Mouse (Mus musculus): ENCODE results near the gene Zbtb7a. TPM values are rescaled to one million over a fixed set of nuclear protein-coding genes. Genes with fewer than 3 reads are reported as not detected.
A peak's percentile ranks its signal among the peaks of the same experiment; 100 is the strongest.

The Zbtb7a gene
- 87.5 and 94.1 TPM in 2 replicates for polyA plus RNA-seq (2015; fragmentation: Nextera tagmentation; extraction: Ambion mirVana)

DNA sequence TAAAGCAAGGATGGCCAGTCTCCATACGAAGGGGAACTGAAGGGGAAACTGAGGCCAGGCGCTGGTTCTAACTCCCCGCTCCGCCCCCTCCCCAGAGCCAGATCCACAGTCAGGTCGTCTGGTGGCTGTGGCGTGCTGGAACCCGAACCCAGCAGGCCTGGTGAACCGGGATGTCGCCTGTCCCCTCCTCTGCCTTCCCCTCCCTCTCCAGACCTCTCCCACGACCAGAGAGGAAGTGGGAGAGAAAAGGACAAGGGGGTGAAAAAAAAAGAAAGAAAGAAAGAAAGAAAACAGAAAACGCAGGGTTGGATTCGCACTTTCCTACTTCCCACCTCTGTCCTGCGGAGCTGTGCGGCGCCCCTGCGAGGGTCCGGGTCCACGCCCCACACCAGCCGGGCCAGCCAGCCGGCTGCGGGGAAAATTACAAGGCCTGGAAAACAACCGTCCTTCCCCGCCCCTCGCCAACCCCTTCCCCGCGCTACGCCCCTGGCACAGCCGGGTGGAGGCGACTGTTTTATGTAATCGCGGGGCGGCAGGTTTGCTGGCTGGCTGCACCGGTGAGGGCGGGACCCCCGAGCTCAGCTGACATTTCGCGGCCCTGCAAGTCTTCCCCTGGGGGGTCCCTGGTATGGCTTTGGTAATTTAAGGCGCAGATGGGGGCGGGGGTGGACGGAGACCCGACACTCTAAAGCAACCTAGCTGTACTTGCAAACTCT lies at the start of gene Zbtb7a:
Gene Zbtb7a (plus strand): TSS at position 255 of the 716 bp plus-strand sequence.
- Histone ChIP-seq H3K36me3 (ENCODE audit: control insufficient read depth, insufficient read depth, low read length) (no peaks in the 10 kb centered on the region), H3K27me3 (ENCODE audit: control insufficient read depth, insufficient read depth, low read length) (no peaks in the 10 kb centered on the region), H3K9me3 (ENCODE audit: control insufficient read depth, low read length) (no peaks in the 10 kb centered on the region), H3K9ac (ENCODE audit: low read length) (peak within 1 kb of the TSS; percentile 98), H3K4me2 (replicated peaks; ENCODE audit: low read depth) (peak within 1 kb of the TSS; percentile 97), H3K27ac (replicated peaks) (peak within 1 kb of the TSS; percentile 99), H3K4me1 (replicated peaks; ENCODE audit: control insufficient read depth, insufficient read depth) (peaks cover 4% of the 10 kb centered on the region), H3K4me3 (ENCODE audit: low read depth, low read length) (peak within 1 kb of the TSS; percentile 98)
- TF ChIP-seq EP300 (optimal IDR thresholded peaks at IDR 0.05) (no peak), CTCF (IDR thresholded peaks at IDR 0.05; ENCODE audit: low read depth) (no peak)
- WGBS: 3% methylated on average over 40 of the region's 41 CpGs
- no peak for ATAC-seq (ENCODE audit: low FRiP score, low TSS enrichment)
- peak; percentile 62 for DNase-seq (ENCODE audit: low spot score)

DNA sequence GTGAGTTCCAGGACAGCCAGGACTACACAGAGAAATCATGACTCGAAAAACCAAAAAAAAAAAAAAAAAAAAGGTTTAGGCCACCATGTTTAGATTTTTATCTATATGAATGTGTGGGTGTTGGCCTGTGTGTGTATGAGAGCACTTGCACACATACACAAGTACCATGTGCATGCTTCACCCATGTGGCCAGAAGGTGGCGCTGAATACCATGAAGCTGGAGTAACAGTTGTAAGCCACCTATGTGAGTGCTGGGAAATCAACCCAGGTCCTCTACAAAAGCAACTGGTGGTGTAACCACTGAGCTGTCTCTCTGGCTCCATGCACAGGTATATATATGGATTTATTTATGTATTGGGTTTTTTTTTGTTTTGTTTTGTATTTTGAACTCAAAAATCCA lies 48.0 kb upstream of the Zbtb7a start:
- no peak overlapping the region for H3K4me2 ChIP-seq (replicated peaks; ENCODE audit: low read depth)
- TF ChIP-seq CTCF (IDR thresholded peaks at IDR 0.05; ENCODE audit: low read depth): peak; percentile 58
- TF ChIP-seq EP300 (optimal IDR thresholded peaks at IDR 0.05): no peak
- no peaks in the 10 kb centered on the region for H3K27me3 ChIP-seq (ENCODE audit: control insufficient read depth, insufficient read depth, low read length)
- H3K9ac ChIP-seq (ENCODE audit: low read length): no peak overlapping the region
- ATAC-seq (ENCODE audit: low FRiP score, low TSS enrichment) (no peak), DNase-seq (ENCODE audit: low spot score) (no peak)
- H3K4me1 ChIP-seq (replicated peaks; ENCODE audit: control insufficient read depth, insufficient read depth): no peaks in the 10 kb centered on the region
- H3K9me3 ChIP-seq (ENCODE audit: control insufficient read depth, low read length): no peaks in the 10 kb centered on the region
- H3K27ac ChIP-seq (replicated peaks): no peak overlapping the region
- H3K36me3 ChIP-seq (ENCODE audit: control insufficient read depth, insufficient read depth, low read length): no peaks in the 10 kb centered on the region
- 49% methylated on average over 2 of the region's 2 CpGs for WGBS
- H3K4me3 ChIP-seq (ENCODE audit: low read depth, low read length): no peak overlapping the region

GRCm38 (mm10) chr10:81089216-81089615 lies 45.8 kb upstream of the Zbtb7a start:
- Histone ChIP-seq H3K27ac (replicated peaks) (no peak overlapping the region), H3K4me1 (replicated peaks; ENCODE audit: control insufficient read depth, insufficient read depth) (no peaks in the 10 kb centered on the region), H3K27me3 (ENCODE audit: control insufficient read depth, insufficient read depth, low read length) (no peaks in the 10 kb centered on the region), H3K9me3 (ENCODE audit: control insufficient read depth, low read length) (no peaks in the 10 kb centered on the region), H3K9ac (ENCODE audit: low read length) (no peak overlapping the region), H3K4me3 (ENCODE audit: low read depth, low read length) (no peak overlapping the region), H3K36me3 (ENCODE audit: control insufficient read depth, insufficient read depth, low read length) (no peaks in the 10 kb centered on the region), H3K4me2 (replicated peaks; ENCODE audit: low read depth) (no peak overlapping the region)
- no peak for TF ChIP-seq CTCF (IDR thresholded peaks at IDR 0.05; ENCODE audit: low read depth)
- no peak for TF ChIP-seq EP300 (optimal IDR thresholded peaks at IDR 0.05)
- DNase-seq (ENCODE audit: low spot score): no peak
- WGBS: 29% methylated on average over 2 of the region's 2 CpGs
- no peak for ATAC-seq (ENCODE audit: low FRiP score, low TSS enrichment)

- 71% methylated on average over 7 of the region's 7 CpGs for WGBS
- no peaks in the 10 kb centered on the region for H3K4me1 ChIP-seq (replicated peaks; ENCODE audit: control insufficient read depth, insufficient read depth)
- ATAC-seq (ENCODE audit: low FRiP score, low TSS enrichment): no peak
- H3K36me3 ChIP-seq (ENCODE audit: control insufficient read depth, insufficient read depth, low read length): no peaks in the 10 kb centered on the region
- H3K27ac ChIP-seq (replicated peaks): no peak overlapping the region
- no peaks in the 10 kb centered on the region for H3K27me3 ChIP-seq (ENCODE audit: control insufficient read depth, insufficient read depth, low read length)
- no peaks in the 10 kb centered on the region for H3K9me3 ChIP-seq (ENCODE audit: control insufficient read depth, low read length)
- no peak overlapping the region for H3K9ac ChIP-seq (ENCODE audit: low read length)
- H3K4me3 ChIP-seq (ENCODE audit: low read depth, low read length): no peak overlapping the region
- TF ChIP-seq EP300 (optimal IDR thresholded peaks at IDR 0.05) (no peak), CTCF (IDR thresholded peaks at IDR 0.05; ENCODE audit: low read depth) (no peak)
- no peak for DNase-seq (ENCODE audit: low spot score)
- no peak overlapping the region for H3K4me2 ChIP-seq (replicated peaks; ENCODE audit: low read depth)
Observed at GRCm38 (mm10) chr10:81090621-81091020, 44.4 kb upstream of the Zbtb7a start.

- no peaks in the 10 kb centered on the region for H3K9me3 ChIP-seq (ENCODE audit: control insufficient read depth, low read length)
- TF ChIP-seq EP300 (optimal IDR thresholded peaks at IDR 0.05) (no peak), CTCF (IDR thresholded peaks at IDR 0.05; ENCODE audit: low read depth) (no peak)
- no peak overlapping the region for H3K4me3 ChIP-seq (ENCODE audit: low read depth, low read length)
- H3K27ac ChIP-seq (replicated peaks): no peak overlapping the region
- H3K27me3 ChIP-seq (ENCODE audit: control insufficient read depth, insufficient read depth, low read length): no peaks in the 10 kb centered on the region
- DNase-seq (ENCODE audit: low spot score) (peak; percentile 88), ATAC-seq (ENCODE audit: low FRiP score, low TSS enrichment) (peak; percentile 85)
- H3K4me1 ChIP-seq (replicated peaks; ENCODE audit: control insufficient read depth, insufficient read depth): no peaks in the 10 kb centered on the region
- no peak overlapping the region for H3K9ac ChIP-seq (ENCODE audit: low read length)
- no peaks in the 10 kb centered on the region for H3K36me3 ChIP-seq (ENCODE audit: control insufficient read depth, insufficient read depth, low read length)
- no peak overlapping the region for H3K4me2 ChIP-seq (replicated peaks; ENCODE audit: low read depth)
- 45% methylated on average over 22 of the region's 22 CpGs for WGBS
Observed at GRCm38 (mm10) chr10:81092465-81093250, 42.4 kb upstream of the Zbtb7a start.
